Mouse (Mus musculus): ENCODE measurements around the gene Furin.

GRCm38 (mm10) chr7:80368635-80369421 is 36.4 kb downstream of the Furin start:
- TF ChIP-seq CTCF (IDR thresholded peaks at IDR 0.05; ENCODE audit: low read depth, low read length) (no peak), POLR2A (IDR thresholded peaks at IDR 0.05; ENCODE audit: extremely low read depth, insufficient read depth, low read length) (no peak)

All from liver, adult 2 months (tissue).